Mouse (Mus musculus): ENCODE measurements around the gene Cds2. TPM values are rescaled to one million over a fixed set of nuclear protein-coding genes. Genes with fewer than 3 reads are reported as not detected.
"Not testable (repeated sequence)": the region's sequence is repeated elsewhere in the genome, so short reads cannot be mapped to it uniquely, and the experiment has no call there.

Cds2 gene
- polyA plus RNA-seq, 1 experiment from 2014 or later, result 17.0 TPM

GRCm38 (mm10) chr2:132283236-132284070 lies 20.5 kb downstream of the Cds2 start:
- Histone ChIP-seq H3K9ac (no peak overlapping the region), H3K4me2 (0 out of 2 replicates have a peak overlapping the region, but pooled peaks have one; percentile 17), H3K4me3 (replicated peaks) (no peak overlapping the region), H3K27ac (peak overlapping the region; percentile 61), H3K4me1 (peaks cover 27% of the 10 kb centered on the region; the same call in 1 of the 2 replicates), H3K36me3 (no peaks in the 10 kb centered on the region), H3K9me3 (no peaks in the 10 kb centered on the region), H3K27me3 (replicated peaks) (no peaks in the 10 kb centered on the region)
- 49% methylated on average over 15 of the region's 15 CpGs for WGBS
- ATAC-seq (ENCODE audit: insufficient read depth, low FRiP score, low read depth), result peak; percentile 75

DNA sequence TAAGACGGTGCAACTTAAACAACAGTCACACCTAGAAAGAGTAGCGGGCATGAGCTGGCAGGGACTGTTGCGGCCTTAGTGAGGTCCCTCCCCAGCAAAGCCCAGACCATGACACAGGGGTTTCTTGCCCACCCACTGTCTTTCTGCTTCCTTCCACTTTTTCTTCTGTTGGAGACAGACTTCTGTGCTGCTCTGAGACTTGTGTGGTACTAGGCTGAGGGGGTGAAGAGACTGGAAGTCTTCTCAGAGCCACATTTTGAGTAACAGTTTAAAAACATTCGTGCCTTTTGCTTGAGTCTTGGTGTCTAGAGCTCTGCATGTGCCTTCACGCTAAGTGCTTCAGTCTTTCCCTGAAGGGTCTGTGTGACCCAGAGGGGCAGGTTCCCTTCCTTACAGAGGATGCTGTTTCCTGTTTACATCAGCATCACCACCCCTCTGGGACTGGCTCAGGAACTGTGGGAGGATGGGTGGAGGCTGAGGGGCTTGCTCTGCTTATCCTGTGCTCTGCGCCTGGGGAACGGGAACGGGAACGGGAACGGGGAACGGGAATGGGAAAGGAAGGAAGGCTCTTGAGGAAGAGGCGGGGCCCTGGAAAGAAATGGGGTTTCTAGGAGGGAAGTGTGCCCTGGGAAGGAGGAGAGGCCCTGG lies 21.7 kb downstream of the Cds2 start:
- H3K9ac ChIP-seq, result no peak overlapping the region
- H3K4me2 ChIP-seq, result peak overlapping the region; percentile 19
- ATAC-seq (ENCODE audit: insufficient read depth, low FRiP score, low read depth), result peak; percentile 51; the same call in 1 of the 2 replicates

GRCm38 (mm10) chr2:132285722-132286121 lies 22.8 kb downstream of the Cds2 start:
- H3K4me1 ChIP-seq, result peaks cover 23% of the 10 kb centered on the region; the same call in 1 of the 2 replicates
- H3K27me3 ChIP-seq (replicated peaks); H3K27ac ChIP-seq; H3K4me3 ChIP-seq (replicated peaks); ATAC-seq (ENCODE audit: insufficient read depth, low FRiP score, low read depth); H3K9ac ChIP-seq; H3K4me2 ChIP-seq; H3K9me3 ChIP-seq; H3K36me3 ChIP-seq: not testable (repeated sequence)
- 91% methylated on average over 5 of the region's 5 CpGs for WGBS

More for the DNA sequence above, 21.7 kb downstream of the Cds2 start:
- Histone ChIP-seq H3K4me1 (peaks cover 25% of the 10 kb centered on the region; the same call in 1 of the 2 replicates), H3K4me3 (replicated peaks) (no peak overlapping the region), H3K9me3 (no peaks in the 10 kb centered on the region), H3K27ac (peak overlapping the region; percentile 61; the same call in 1 of the 2 replicates), H3K27me3 (replicated peaks) (no peaks in the 10 kb centered on the region), H3K36me3 (no peaks in the 10 kb centered on the region)
- 53% methylated on average over 12 of the region's 12 CpGs for WGBS

- no peaks in the 10 kb centered on the region for H3K9me3 ChIP-seq
- 80% methylated on average over 9 of the region's 9 CpGs for WGBS
- ATAC-seq (ENCODE audit: insufficient read depth, low FRiP score, low read depth), result no peak
- no peaks in the 10 kb centered on the region for H3K36me3 ChIP-seq
- H3K9ac ChIP-seq, result no peak overlapping the region
- 0 out of 2 replicates have a peak overlapping the region, but pooled peaks have one; percentile 3 for H3K27ac ChIP-seq
- H3K27me3 ChIP-seq (replicated peaks), result no peaks in the 10 kb centered on the region
- H3K4me1 ChIP-seq, result peaks cover 22% of the 10 kb centered on the region; the same call in 1 of the 2 replicates
- H3K4me3 ChIP-seq (replicated peaks), result no peak overlapping the region
- no peak overlapping the region for H3K4me2 ChIP-seq
These were observed 23.6 kb downstream of the Cds2 start for GRCm38 (mm10) chr2:132286376-132287076.

DNA sequence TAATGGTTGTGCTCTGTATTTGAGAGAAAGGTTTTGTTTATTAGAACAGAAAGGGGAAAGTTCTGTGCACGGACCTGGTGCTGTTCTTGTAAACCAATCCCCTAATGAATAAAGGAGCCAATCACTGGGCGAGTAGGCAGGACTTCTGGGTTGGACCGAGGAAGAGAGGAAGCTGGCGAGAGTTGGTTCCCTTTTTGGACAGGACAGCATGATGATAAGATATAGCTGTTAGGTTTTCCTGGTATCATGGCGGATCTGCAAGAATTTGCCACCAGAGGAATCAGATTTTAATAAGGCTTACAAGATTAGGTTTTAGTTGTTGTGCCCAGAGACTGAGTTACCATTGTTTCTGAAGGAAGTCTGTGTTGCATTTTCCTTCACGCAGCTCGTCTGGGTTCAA lies 26.3 kb downstream of the Cds2 start:
- ATAC-seq (ENCODE audit: insufficient read depth, low FRiP score, low read depth); H3K27ac ChIP-seq; H3K4me2 ChIP-seq; H3K27me3 ChIP-seq (replicated peaks); H3K9ac ChIP-seq; H3K4me1 ChIP-seq; H3K36me3 ChIP-seq; H3K9me3 ChIP-seq; H3K4me3 ChIP-seq (replicated peaks): not testable (repeated sequence)
- 68% methylated on average over 5 of the region's 7 CpGs for WGBS

GRCm38 (mm10) chr2:132290808-132291207 lies 27.9 kb downstream of the Cds2 start:
- H3K4me3 ChIP-seq (replicated peaks), result no peak overlapping the region
- H3K36me3 ChIP-seq, result 0 out of 2 replicates have a peak, but pooled peaks cover 9% of the 10 kb centered on the region
- H3K27ac ChIP-seq, result no peak overlapping the region
- ATAC-seq (ENCODE audit: insufficient read depth, low FRiP score, low read depth), result no peak
- H3K27me3 ChIP-seq (replicated peaks), result no peaks in the 10 kb centered on the region
- H3K4me2 ChIP-seq, result no peak overlapping the region
- H3K9ac ChIP-seq, result no peak overlapping the region
- H3K4me1 ChIP-seq, result no peaks in the 10 kb centered on the region
- WGBS, result 74% methylated on average over 6 of the region's 6 CpGs
- no peaks in the 10 kb centered on the region for H3K9me3 ChIP-seq

- no peaks in the 10 kb centered on the region for H3K27me3 ChIP-seq (replicated peaks)
- no peak overlapping the region for H3K4me2 ChIP-seq
- no peak overlapping the region for H3K9ac ChIP-seq
- 0 out of 2 replicates have a peak, but pooled peaks cover 11% of the 10 kb centered on the region for H3K36me3 ChIP-seq
- no peaks in the 10 kb centered on the region for H3K9me3 ChIP-seq
- H3K4me1 ChIP-seq, result no peaks in the 10 kb centered on the region
- no peak overlapping the region for H3K27ac ChIP-seq
- ATAC-seq (ENCODE audit: insufficient read depth, low FRiP score, low read depth), result no peak
- WGBS, result 77% methylated on average over 3 of the region's 3 CpGs
- no peak overlapping the region for H3K4me3 ChIP-seq (replicated peaks)
These were observed 28.3 kb downstream of the Cds2 start for GRCm38 (mm10) chr2:132291265-132291664.

DNA sequence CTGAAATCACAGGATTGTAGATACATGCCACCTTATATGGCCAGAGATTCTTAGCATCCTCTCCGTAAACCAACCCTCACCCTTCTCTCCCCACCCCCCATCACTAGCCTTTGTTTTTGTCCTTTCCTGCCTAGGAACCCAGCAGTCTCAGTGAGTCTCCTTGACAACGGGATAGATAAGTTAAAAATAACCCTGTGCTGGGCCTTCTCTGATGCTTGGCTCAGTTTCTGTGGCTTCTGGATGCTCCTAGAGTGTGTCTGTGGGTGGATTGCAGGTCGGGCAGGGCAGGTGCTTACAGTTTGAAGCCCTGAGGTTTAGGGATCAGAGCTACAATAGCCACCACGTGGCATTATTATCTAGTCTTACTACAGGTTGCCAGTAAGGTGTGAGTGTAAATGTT lies 29.1 kb downstream of the Cds2 start:
- H3K27me3 ChIP-seq (replicated peaks), result no peaks in the 10 kb centered on the region
- no peaks in the 10 kb centered on the region for H3K9me3 ChIP-seq
- 46% methylated on average over 4 of the region's 4 CpGs for WGBS
- H3K4me3 ChIP-seq (replicated peaks), result no peak overlapping the region
- H3K36me3 ChIP-seq, result 0 out of 2 replicates have a peak, but pooled peaks cover 14% of the 10 kb centered on the region
- no peak overlapping the region for H3K9ac ChIP-seq
- H3K27ac ChIP-seq, result no peak overlapping the region
- no peak for ATAC-seq (ENCODE audit: insufficient read depth, low FRiP score, low read depth)
- no peak overlapping the region for H3K4me2 ChIP-seq
- H3K4me1 ChIP-seq, result no peaks in the 10 kb centered on the region

- no peaks in the 10 kb centered on the region for H3K27me3 ChIP-seq (replicated peaks)
- no peak overlapping the region for H3K9ac ChIP-seq
- ATAC-seq (ENCODE audit: insufficient read depth, low FRiP score, low read depth), result no peak
- H3K4me1 ChIP-seq, result no peaks in the 10 kb centered on the region
- peaks cover 23% of the 10 kb centered on the region for H3K36me3 ChIP-seq
- H3K9me3 ChIP-seq, result no peaks in the 10 kb centered on the region
- no peak overlapping the region for H3K4me2 ChIP-seq
- H3K4me3 ChIP-seq (replicated peaks), result no peak overlapping the region
- H3K27ac ChIP-seq, result no peak overlapping the region
- 90% methylated on average over 10 of the region's 10 CpGs for WGBS
These were observed 30.9 kb downstream of the Cds2 start for GRCm38 (mm10) chr2:132293694-132294450.

DNA sequence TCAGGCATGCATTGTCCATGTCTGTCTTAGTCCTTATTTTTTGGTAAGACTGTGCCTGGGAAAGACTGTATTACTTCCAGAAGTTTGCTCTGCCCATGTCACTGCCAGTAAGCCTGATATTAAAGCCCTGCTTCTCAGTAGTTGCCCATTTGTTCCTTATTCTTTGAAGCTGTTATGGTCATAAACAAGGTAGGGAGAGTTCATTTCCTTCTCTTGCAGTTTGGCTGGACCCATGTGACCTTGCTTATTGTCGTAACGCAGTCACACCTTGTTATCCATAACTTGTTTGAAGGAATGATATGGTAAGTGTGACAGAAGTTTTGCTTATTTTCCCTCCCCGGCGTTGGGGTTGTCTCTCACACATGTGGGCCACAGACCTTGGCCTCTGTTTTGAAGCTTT lies 35.3 kb downstream of the Cds2 start:
- Histone ChIP-seq H3K4me3 (replicated peaks) (no peak overlapping the region), H3K4me1 (no peaks in the 10 kb centered on the region), H3K4me2 (no peak overlapping the region), H3K27me3 (replicated peaks) (no peaks in the 10 kb centered on the region), H3K9me3 (no peaks in the 10 kb centered on the region), H3K36me3 (peaks cover 45% of the 10 kb centered on the region), H3K27ac (no peak overlapping the region), H3K9ac (no peak overlapping the region)
- WGBS, result 91% methylated on average over 4 of the region's 4 CpGs
- no peak for ATAC-seq (ENCODE audit: insufficient read depth, low FRiP score, low read depth)

- Histone ChIP-seq H3K4me1 (no peaks in the 10 kb centered on the region), H3K36me3 (peaks cover 40% of the 10 kb centered on the region), H3K27ac (no peak overlapping the region), H3K4me2 (no peak overlapping the region), H3K9ac (no peak overlapping the region), H3K4me3 (replicated peaks) (no peak overlapping the region), H3K9me3 (no peaks in the 10 kb centered on the region), H3K27me3 (replicated peaks) (no peaks in the 10 kb centered on the region)
- ATAC-seq (ENCODE audit: insufficient read depth, low FRiP score, low read depth), result no peak
- WGBS, result 91% methylated on average over 4 of the region's 4 CpGs
These were observed 38.5 kb downstream of the Cds2 start for GRCm38 (mm10) chr2:132301436-132301835.
